Mouse (Mus musculus): Measurements from ENCODE around the gene Hexdc. TPM values are rescaled to one million over a fixed set of nuclear protein-coding genes. Genes with fewer than 3 reads are reported as not detected.

Gene Hexdc
- total RNA-seq (2014; rRNA removed) (6.1 and 7.5 TPM in 2 replicates), polyA plus RNA-seq (2012; rRNA removed) (7.4 and 11.6 TPM in 2 replicates)

DNA sequence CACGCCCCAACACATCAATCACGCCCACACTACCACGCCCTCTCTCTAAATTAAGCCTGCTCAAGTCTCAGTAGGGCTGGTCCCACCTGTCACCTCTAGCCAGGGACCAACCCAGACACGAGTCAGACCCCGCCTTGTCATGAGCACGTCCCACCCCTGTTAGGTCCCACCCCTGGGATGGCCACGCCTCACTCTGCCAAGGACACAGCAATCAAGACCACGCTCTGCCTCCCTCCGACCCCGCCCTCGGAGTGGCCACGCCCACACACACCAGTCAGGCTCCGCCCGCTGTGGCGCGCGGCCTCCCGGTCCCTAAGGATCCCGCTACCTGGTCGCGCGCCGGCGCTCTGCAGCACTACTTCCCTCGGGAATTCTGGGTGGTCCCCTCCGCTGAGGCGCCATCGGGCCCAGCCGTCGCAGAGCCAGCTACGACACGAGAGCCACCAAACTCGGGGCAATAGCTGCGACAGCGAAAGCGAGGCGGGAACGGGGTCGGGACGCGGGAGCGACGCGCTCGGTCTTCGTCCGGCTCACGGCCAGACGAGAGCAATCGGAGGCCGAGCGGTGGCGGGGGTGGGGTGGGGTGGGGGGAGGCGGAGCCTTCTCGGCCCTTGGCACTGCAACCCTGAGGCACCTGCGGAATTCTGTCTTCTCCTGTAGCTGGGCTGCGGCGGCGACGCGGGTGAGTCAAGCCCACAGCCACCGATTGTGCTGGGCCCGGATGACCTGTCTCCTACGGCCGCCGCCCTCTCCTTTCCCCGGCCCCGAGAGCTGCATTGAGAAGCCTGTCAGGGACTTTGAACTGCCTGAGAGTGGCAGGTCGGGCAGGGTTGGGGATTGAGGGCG is at the start of gene Hexdc, which contains the start of gene Ogfod3:
TSS of gene Hexdc (plus strand) at position 273 of the 846 bp plus-strand sequence.
TSS of gene Ogfod3 (minus strand) at position 551 of the 846 bp plus-strand sequence.
- no peak for TF ChIP-seq CTCF (IDR thresholded peaks at IDR 0.05; ENCODE audit: low read depth, low read length)
- TF ChIP-seq POLR2A (IDR thresholded peaks at IDR 0.05; ENCODE audit: extremely low read depth, insufficient read depth, low read length), result peak; percentile 70; the same call in 1 of the 2 replicates
- WGBS, result 0% methylated on average over 70 of the region's 70 CpGs
- Histone ChIP-seq H3K4me1 (ENCODE audit: control insufficient read depth, insufficient read depth, low read length) (peaks cover 6% of the 10 kb centered on the region; the same call in 1 of the 2 replicates), H3K4me3 (ENCODE audit: insufficient read depth, low read depth, low read length) (peak within 1 kb of the TSS; percentile 81), H3K79me2 (ENCODE audit: control insufficient read depth, insufficient read depth, low read length) (no peaks in the 10 kb centered on the region), H3K36me3 (ENCODE audit: control insufficient read depth, insufficient read depth, low read length) (peaks cover 5% of the 10 kb centered on the region; the same call in 1 of the 2 replicates), H3K27me3 (ENCODE audit: control insufficient read depth, insufficient read depth, low read length) (no peaks in the 10 kb centered on the region), H3K27ac (replicated peaks; ENCODE audit: insufficient read depth, low read depth, low read length) (peak within 1 kb of the TSS; percentile 64), H3K9ac (ENCODE audit: low read depth, low read length) (peak within 1 kb of the TSS; percentile 86)
- DNase-seq (ENCODE audit: extremely low read depth, low read depth, low spot score), result peak; percentile 90

DNA sequence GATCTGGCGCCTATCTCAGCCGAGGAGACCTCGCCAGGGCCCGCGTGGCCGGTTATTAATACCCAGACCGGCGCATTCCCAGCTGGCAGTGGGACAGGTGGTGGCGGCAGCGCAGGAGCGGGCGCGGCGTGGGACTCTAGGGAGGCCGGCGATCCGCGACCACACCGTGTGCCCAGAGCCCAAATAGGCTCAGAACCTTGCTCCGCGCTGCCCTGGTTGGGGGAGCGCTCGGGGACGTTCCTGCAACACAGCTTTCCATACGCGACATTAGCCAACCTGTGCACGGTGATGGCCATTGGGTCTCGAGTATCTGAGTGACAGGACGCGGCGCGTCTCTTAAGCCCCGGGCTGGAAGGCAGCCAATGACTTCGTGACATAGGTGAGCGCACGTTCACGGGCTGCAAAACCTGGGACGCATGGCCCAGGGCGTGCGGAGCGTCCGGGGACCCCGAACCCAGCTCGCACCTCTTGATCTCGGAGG is 47.8 kb upstream of the Hexdc start:
- Histone ChIP-seq H3K4me3 (ENCODE audit: insufficient read depth, low read depth, low read length) (no peak overlapping the region), H3K4me1 (ENCODE audit: control insufficient read depth, insufficient read depth, low read length) (peaks cover 8% of the 10 kb centered on the region), H3K36me3 (ENCODE audit: control insufficient read depth, insufficient read depth, low read length) (no peaks in the 10 kb centered on the region), H3K79me2 (ENCODE audit: control insufficient read depth, insufficient read depth, low read length) (no peaks in the 10 kb centered on the region), H3K9ac (ENCODE audit: low read depth, low read length) (no peak overlapping the region), H3K27me3 (ENCODE audit: control insufficient read depth, insufficient read depth, low read length) (no peaks in the 10 kb centered on the region; the same call in 1 of the 2 replicates), H3K27ac (replicated peaks; ENCODE audit: insufficient read depth, low read depth, low read length) (no peak overlapping the region)
- no peak for DNase-seq (ENCODE audit: extremely low read depth, low read depth, low spot score)
- WGBS, result 6% methylated on average over 45 of the region's 45 CpGs
- TF ChIP-seq POLR2A (IDR thresholded peaks at IDR 0.05; ENCODE audit: extremely low read depth, insufficient read depth, low read length) (no peak), CTCF (IDR thresholded peaks at IDR 0.05; ENCODE audit: low read depth, low read length) (no peak)

DNA sequence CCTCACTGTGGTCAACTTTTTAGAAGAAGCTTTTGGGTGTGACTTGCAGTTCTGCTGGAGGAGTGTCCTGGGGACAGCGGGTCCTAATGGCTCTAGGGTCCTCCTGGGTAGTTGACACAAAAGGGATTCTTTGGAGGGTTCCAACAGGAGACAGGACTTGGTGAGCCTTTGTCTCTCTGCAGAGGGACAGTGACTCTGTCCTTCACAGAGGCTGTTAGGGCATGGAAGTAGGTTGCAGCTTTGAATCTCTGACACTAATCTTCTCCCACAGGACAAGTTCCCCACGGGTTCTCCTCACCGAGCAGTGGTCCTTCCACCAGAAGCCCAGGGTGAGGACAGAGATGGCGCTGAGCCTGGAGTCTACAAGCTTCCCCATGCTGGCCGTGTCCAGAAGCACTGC is 44.3 kb upstream of the Hexdc start, which contains the start of gene Uts2r:
TSS of gene Uts2r (plus strand) at position 301 of the 400 bp plus-strand sequence.
- H3K4me3 ChIP-seq (ENCODE audit: insufficient read depth, low read depth, low read length), result no peak within 1 kb of the TSS
- WGBS, result 94% methylated on average over 5 of the region's 5 CpGs
- no peaks in the 10 kb centered on the region for H3K36me3 ChIP-seq (ENCODE audit: control insufficient read depth, insufficient read depth, low read length)
- no peaks in the 10 kb centered on the region for H3K79me2 ChIP-seq (ENCODE audit: control insufficient read depth, insufficient read depth, low read length)
- H3K27ac ChIP-seq (replicated peaks; ENCODE audit: insufficient read depth, low read depth, low read length), result no peak within 1 kb of the TSS
- TF ChIP-seq CTCF (IDR thresholded peaks at IDR 0.05; ENCODE audit: low read depth, low read length) (no peak), POLR2A (IDR thresholded peaks at IDR 0.05; ENCODE audit: extremely low read depth, insufficient read depth, low read length) (no peak)
- H3K27me3 ChIP-seq (ENCODE audit: control insufficient read depth, insufficient read depth, low read length), result no peaks in the 10 kb centered on the region; the same call in 1 of the 2 replicates
- H3K9ac ChIP-seq (ENCODE audit: low read depth, low read length), result no peak within 1 kb of the TSS
- no peak for DNase-seq (ENCODE audit: extremely low read depth, low read depth, low spot score)
- H3K4me1 ChIP-seq (ENCODE audit: control insufficient read depth, insufficient read depth, low read length), result peaks cover 8% of the 10 kb centered on the region

DNA sequence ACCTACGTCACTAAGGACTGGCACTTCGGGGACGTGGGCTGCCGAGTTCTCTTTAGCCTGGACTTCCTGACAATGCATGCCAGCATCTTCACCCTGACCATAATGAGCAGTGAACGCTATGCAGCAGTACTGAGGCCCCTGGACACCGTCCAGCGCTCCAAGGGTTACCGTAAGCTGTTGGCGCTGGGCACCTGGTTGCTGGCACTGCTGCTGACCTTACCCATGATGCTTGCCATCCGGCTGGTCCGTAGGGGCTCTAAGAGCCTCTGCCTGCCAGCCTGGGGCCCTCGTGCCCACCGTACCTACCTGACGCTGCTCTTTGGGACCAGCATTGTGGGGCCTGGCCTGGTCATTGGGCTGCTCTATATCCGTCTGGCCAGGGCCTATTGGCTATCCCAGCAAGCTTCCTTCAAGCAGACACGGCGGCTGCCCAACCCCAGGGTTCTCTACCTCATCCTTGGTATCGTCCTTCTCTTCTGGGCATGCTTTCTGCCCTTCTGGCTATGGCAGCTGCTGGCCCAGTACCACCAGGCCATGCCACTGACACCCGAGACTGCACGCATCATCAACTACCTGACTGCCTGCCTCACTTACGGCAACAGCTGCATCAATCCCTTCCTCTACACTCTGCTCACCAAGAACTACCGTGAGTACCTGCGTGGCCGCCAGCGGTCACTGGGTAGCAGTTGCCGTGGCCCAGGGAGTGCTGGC is 43.4 kb upstream of the Hexdc start:
- Histone ChIP-seq H3K27me3 (ENCODE audit: control insufficient read depth, insufficient read depth, low read length) (no peaks in the 10 kb centered on the region; the same call in 1 of the 2 replicates), H3K36me3 (ENCODE audit: control insufficient read depth, insufficient read depth, low read length) (no peaks in the 10 kb centered on the region), H3K27ac (replicated peaks; ENCODE audit: insufficient read depth, low read depth, low read length) (no peak overlapping the region), H3K4me3 (ENCODE audit: insufficient read depth, low read depth, low read length) (no peak overlapping the region), H3K79me2 (ENCODE audit: control insufficient read depth, insufficient read depth, low read length) (no peaks in the 10 kb centered on the region), H3K4me1 (ENCODE audit: control insufficient read depth, insufficient read depth, low read length) (peaks cover 5% of the 10 kb centered on the region; the same call in 1 of the 2 replicates), H3K9ac (ENCODE audit: low read depth, low read length) (no peak overlapping the region)
- DNase-seq (ENCODE audit: extremely low read depth, low read depth, low spot score), result no peak
- TF ChIP-seq POLR2A (IDR thresholded peaks at IDR 0.05; ENCODE audit: extremely low read depth, insufficient read depth, low read length), result no peak
- no peak for TF ChIP-seq CTCF (IDR thresholded peaks at IDR 0.05; ENCODE audit: low read depth, low read length)
- WGBS, result 96% methylated on average over 26 of the region's 26 CpGs

DNA sequence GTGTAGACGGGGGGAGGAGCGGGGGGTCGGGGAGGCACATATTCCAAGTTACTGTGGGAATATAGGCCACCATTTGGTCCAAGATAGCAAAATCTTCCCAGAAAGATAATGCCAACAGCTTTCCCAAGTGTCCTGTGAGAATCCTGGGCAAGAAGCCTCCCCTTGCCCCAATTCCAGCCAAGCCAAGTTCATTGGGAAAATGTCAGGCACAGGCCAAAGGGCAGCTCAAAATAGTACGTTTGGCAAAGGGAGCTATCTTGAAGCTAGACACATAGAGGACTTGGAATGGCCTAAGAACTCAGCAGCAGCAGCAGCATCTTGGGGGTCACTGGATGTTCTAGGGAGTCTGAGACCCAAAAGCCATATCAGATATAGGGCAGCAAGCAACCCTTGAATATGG is 40.5 kb upstream of the Hexdc start:
- Histone ChIP-seq H3K79me2 (ENCODE audit: control insufficient read depth, insufficient read depth, low read length) (no peaks in the 10 kb centered on the region), H3K36me3 (ENCODE audit: control insufficient read depth, insufficient read depth, low read length) (no peaks in the 10 kb centered on the region), H3K9ac (ENCODE audit: low read depth, low read length) (no peak overlapping the region), H3K27ac (replicated peaks; ENCODE audit: insufficient read depth, low read depth, low read length) (no peak overlapping the region), H3K27me3 (ENCODE audit: control insufficient read depth, insufficient read depth, low read length) (no peaks in the 10 kb centered on the region), H3K4me1 (ENCODE audit: control insufficient read depth, insufficient read depth, low read length) (no peaks in the 10 kb centered on the region), H3K4me3 (ENCODE audit: insufficient read depth, low read depth, low read length) (no peak overlapping the region)
- 86% methylated on average over 4 of the region's 4 CpGs for WGBS
- no peak for DNase-seq (ENCODE audit: extremely low read depth, low read depth, low spot score)
- TF ChIP-seq CTCF (IDR thresholded peaks at IDR 0.05; ENCODE audit: low read depth, low read length), result no peak
- TF ChIP-seq POLR2A (IDR thresholded peaks at IDR 0.05; ENCODE audit: extremely low read depth, insufficient read depth, low read length), result no peak

Data from liver, adult 2 months (tissue).